Mouse (Mus musculus) embryo, embryonic 10 days (tissue): ENCODE measurements around the gene St13.

ENCODE experiments used
- DNase-seq: peaks from one replicate; pipeline ENCODE4 v3.0.0-alpha.2; 2015; ENCODE audit warnings: low spot score

St13 gene

GRCm38 (mm10) chr15:81399638-81400315 is at the start of gene St13, which contains the start of gene Xpnpep3:
Gene St13, minus strand, starts transcription at chr15:81400077.
Gene Xpnpep3, plus strand, starts transcription at chr15:81400138.
- DNase-seq, result peak; percentile 95

DNA sequence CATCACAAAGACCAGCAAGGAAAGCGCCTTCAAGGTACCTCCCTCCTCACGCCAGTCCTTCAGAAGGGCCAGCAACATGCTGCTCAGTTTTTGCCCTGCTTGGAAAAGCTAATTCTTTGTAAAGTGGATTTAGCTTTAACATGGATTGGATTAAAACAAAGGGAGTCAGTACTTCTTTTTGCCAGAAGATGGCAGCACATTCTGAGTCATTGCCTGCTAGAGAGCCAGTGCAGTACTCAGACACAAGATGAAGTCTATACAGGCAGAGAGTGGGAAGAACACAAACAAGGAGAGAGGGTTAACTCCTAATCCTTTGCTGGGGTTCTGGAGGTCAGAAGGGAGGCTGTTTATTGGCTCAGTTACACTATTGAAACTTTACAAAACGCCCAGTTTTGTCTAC is 48.6 kb upstream of the St13 start:
- DNase-seq, result peak; percentile 84

GRCm38 (mm10) chr15:81439236-81439635 is 39.4 kb upstream of the St13 start:
- no peak for DNase-seq

DNA sequence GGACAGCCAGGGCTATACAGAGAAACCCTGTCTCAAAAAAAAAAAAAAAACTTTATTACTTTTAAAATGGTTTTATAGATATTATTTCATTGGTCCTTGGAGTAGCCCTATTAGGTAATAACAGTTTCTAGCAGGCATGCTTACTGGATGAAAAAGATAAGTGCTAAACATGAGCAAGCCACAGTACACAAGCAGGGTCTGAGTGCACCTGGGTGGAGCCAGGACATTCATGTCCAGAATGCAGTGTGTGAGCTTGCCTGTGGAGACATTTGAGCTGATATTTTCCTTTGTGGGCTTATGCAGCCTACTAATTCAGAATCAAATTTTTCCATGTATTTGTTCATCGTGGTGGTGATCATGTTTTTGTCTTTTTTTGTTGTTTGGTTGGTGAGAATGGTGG is 38.5 kb upstream of the St13 start:
- no peak for DNase-seq

- no peak for DNase-seq
Measured at GRCm38 (mm10) chr15:81431195-81431594, 31.3 kb upstream of the St13 start.

- DNase-seq, result no peak
Measured at GRCm38 (mm10) chr15:81427947-81428346, 28.1 kb upstream of the St13 start.

- DNase-seq, result no peak
Measured at GRCm38 (mm10) chr15:81425311-81425710, 25.4 kb upstream of the St13 start.

- DNase-seq, result no peak
Measured at GRCm38 (mm10) chr15:81422156-81422681, 22.3 kb upstream of the St13 start.

- DNase-seq, result no peak
Measured at GRCm38 (mm10) chr15:81421454-81421853, 21.6 kb upstream of the St13 start.

DNA sequence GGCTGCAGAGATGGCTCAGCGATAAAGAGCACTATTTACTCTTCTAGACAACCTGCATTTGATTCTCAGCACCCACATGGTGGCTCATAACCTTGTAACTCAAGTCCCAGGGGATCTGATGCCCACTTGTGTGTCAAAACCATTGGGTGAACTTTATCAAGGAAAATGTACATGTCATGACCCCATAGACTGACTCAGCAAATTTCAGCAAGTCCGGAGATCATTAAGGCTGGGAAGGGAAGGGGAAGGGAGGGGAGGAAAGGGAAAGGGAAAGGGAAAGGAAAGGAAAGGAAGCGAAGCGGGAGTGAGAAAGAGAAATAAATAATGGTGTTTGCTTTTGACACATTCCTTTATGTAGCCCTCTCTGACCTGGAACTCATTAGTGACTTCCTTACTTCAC is 18.2 kb upstream of the St13 start:
- no peak for DNase-seq

- peak; percentile 86 for DNase-seq
Measured at GRCm38 (mm10) chr15:81416763-81417310, 17.0 kb upstream of the St13 start.

- no peak for DNase-seq
Measured at GRCm38 (mm10) chr15:81408199-81408598, 8.3 kb upstream of the St13 start, which contains the start of gene Dnajb7. Gene Dnajb7, minus strand, starts transcription at chr15:81408299.

GRCm38 (mm10) chr15:81405008-81405407 is 5.1 kb upstream of the St13 start:
- no peak for DNase-seq

- DNase-seq, result no peak
Measured at GRCm38 (mm10) chr15:81399297-81399637, 610 bp downstream of the St13 start.

GRCm38 (mm10) chr15:81398189-81398588 is 1.7 kb downstream of the St13 start:
- no peak for DNase-seq

DNA sequence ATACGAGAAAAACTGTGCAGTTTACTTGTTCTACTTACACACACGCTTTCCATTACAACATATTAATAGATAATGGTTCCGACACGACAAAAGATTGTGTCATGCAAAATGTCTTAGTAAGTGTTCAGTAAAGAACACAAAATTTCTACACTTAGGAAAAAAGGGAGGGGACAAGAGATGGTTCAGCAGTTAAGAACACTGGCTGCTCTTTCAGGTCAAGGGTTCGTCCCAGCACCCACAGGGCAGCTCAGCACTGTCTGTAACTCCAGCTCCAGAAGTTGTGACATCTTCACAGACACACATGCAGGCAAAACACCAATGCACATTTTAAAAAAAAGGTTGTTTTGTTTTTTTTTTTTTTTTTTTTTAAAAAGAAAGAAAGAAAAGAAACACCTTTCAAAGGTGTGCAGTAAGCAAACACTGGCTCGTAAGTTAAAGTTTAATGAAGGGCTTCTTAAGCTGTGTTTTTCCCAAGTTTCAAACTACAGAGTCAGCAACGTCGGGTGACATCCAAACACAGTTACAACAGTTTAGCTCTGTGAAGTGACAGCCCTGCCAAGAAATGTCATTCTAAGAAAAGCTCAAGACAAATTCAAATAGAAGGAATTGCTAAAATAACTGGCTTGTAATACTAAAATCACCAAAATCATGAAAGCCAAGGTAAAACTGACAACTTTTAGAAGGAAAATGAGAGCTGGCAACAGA is 5.5 kb downstream of the St13 start:
- no peak for DNase-seq

DNA sequence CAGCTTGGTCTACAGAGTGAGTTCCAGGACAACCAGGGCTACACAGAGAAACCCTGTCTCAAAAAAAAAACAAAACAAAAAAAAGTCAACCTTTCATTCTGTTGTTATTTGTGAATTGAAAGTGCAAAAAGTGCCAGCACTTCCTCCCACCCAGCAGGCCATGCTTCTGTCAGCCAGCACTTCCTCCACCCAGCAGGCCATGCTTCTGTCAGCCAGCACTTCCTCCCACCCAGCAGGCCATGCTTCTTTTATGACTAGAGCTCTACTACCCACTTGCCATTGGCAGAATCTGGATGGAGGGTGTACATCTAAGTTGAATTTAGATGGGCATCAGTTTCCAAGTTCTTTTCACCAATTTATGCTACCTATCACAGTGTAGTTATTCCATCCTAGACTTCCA is 6.9 kb downstream of the St13 start:
- no peak for DNase-seq

DNA sequence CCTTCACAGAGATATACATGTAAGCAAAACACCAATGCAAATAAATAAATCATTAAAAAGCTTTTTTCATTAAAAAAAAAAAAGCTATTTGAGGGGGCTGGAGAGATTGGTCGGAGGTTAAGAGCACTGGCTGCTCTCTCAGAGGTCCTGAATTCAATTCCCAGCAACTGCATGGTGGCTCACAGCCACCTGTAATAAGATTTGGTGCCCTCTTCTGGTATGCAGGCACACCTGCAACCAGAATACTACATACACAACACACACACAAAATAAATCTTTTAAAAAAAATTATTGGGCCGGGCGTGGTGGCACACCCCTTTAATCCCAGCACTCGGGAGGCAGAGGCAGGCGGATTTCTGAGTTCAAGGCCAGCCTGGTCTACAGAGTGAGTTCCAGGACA is 13.6 kb downstream of the St13 start:
- no peak for DNase-seq

GRCm38 (mm10) chr15:81378845-81379244 is 21.0 kb downstream of the St13 start:
- no peak for DNase-seq

DNA sequence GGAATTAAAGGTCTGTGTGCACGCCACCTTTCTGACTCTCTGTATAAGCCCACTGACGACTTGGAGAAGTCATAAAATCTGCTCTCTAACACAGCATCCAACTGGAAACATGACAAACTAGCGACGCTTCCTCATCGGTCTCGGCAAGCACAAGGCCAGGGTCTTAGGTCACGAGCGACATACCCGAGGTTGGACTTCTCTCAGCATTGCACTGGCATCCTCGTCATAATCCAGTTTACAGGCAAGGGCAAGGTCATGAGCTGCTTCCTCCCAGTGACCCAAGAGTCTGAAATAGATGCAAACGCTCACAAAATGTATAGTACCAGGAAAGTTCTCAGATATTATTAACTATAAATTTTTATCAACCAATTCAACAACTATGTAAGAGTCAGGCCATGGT is 25.3 kb downstream of the St13 start:
- no peak for DNase-seq

DNA sequence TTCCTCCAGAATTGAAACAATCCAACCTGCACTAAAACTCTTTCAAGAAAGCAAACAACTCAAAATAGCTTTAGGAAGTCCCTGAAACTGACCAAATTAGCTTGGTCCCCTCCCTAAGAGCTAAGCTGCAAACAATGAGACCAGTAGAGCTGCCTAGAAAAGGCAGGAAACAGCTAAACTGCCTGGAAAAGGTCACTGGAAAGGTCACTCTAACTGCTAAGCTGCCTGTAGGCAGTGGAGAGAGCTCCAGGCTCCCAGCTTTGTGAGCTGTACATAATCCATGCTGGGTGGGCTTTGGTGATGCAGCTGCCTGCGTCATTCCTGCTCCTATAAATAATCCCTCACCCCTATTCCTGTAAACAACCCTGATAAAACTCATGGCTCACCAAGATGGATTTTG is 29.5 kb downstream of the St13 start:
- no peak for DNase-seq

DNA sequence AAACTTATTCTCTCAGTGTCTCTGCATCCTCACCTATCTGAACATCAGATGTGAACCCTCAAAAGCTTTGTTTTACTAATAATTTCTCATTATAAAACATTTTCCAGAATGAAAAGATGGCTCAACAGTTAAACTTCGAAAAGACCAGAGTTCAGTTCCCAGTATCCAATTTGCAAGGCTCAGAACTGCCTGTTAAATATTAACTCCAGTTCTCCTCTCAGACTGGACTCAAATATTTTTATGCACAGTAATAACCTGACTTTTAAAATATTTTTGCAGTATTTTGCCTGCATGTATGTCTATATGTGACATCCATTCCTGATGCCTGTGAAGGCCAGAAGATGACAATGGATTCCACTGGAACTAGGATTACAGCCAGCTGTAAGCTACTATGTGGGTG is 31.3 kb downstream of the St13 start:
- no peak for DNase-seq

GRCm38 (mm10) chr15:81366241-81366640 is 33.6 kb downstream of the St13 start:
- DNase-seq, result no peak
